Mouse (Mus musculus) heart, embryonic 11.5 days (tissue): ENCODE data around the gene Ikzf2. TPM values are rescaled to one million over a fixed set of nuclear protein-coding genes. Genes with fewer than 3 reads are reported as not detected.

ENCODE experiments used
- ATAC-seq: fragments of 200-750 bp; cut with Nextera tagmentation; replicated peaks from 2 replicates; pipeline ENCODE4 v1.8.0; 2017; ENCODE audit warnings: moderate library complexity; ENCODE audit not compliant: insufficient number of reproducible peaks, low FRiP score, low TSS enrichment
- H3K27ac ChIP-seq: fragments of 300-500 bp; sonication (generic); 2 replicates; pipeline ENCODE4 v1.5.1; 2014; ENCODE audit warnings: mild to moderate bottlenecking, low read depth, low read length
- H3K27me3 ChIP-seq: fragments of 300-500 bp; sonication (generic); 2 replicates; pipeline ENCODE4 v1.6.1; 2014; ENCODE audit warnings: mild to moderate bottlenecking, low read length, mixed read lengths; ENCODE audit not compliant: control insufficient read depth, insufficient read depth
- H3K36me3 ChIP-seq: fragments of 300-500 bp; sonication (generic); 2 replicates; pipeline ENCODE4 v1.6.1; 2014; ENCODE audit warnings: mild to moderate bottlenecking, low read length, moderate library complexity, mixed read lengths; ENCODE audit not compliant: control insufficient read depth, insufficient read depth
- H3K4me1 ChIP-seq: fragments of 300-500 bp; sonication (generic); 2 replicates; pipeline ENCODE4 v1.6.1; 2014; ENCODE audit warnings: low read length; ENCODE audit not compliant: control insufficient read depth, insufficient read depth
- H3K4me2 ChIP-seq: fragments of 300-500 bp; sonication (generic); 2 replicates; pipeline ENCODE4 v1.6.1; 2014; ENCODE audit warnings: mild to moderate bottlenecking, moderate library complexity
- H3K4me3 ChIP-seq: fragments of 300-500 bp; sonication (generic); 2 replicates; pipeline ENCODE4 v1.5.1; 2014; ENCODE audit warnings: low read depth, low read length
- H3K9ac ChIP-seq: fragments of 300-500 bp; sonication (generic); 2 replicates; pipeline ENCODE4 v1.6.1; 2014; ENCODE audit warnings: mild to moderate bottlenecking, low read depth, low read length, moderate library complexity
- H3K9me3 ChIP-seq: fragments of 300-500 bp; sonication (generic); replicated peaks from 2 replicates; pipeline ENCODE4 v1.6.1; 2016; ENCODE audit warnings: low read length; ENCODE audit not compliant: control insufficient read depth
- WGBS: fragments of 180-500 bp; shearing (Covaris S2); extraction: QIAGEN DNeasy Blood & Tissue Kit; methylation state at CpG from one replicate; pipeline ENCODE4 v1.1.7; 2014; ENCODE audit not compliant: insufficient replicate concordance; 5-methylcytosine and 5-hydroxymethylcytosine counted together
- polyA plus RNA-seq: library from polyadenylated mRNA; unstranded; fragments of >200 nt; fragmentation: Nextera tagmentation; extraction: Ambion mirVana; gene quantifications from 2 replicates; pipeline ENCODE4 v1.2.1, GENCODE M21; 2014

The Ikzf2 gene
- polyA plus RNA-seq, 1 experiment from 2014 or later, result 3.1 TPM

- Histone ChIP-seq H3K27me3 (no peaks in the 10 kb centered on the region), H3K4me2 (no peak overlapping the region), H3K4me1 (0 out of 2 replicates have a peak, but pooled peaks cover 2% of the 10 kb centered on the region), H3K9me3 (no peaks in the 10 kb centered on the region), H3K36me3 (no peaks in the 10 kb centered on the region), H3K4me3 (no peak overlapping the region), H3K9ac (no peak overlapping the region), H3K27ac (no peak overlapping the region)
- WGBS, result 46% methylated on average over 3 of the region's 3 CpGs
- ATAC-seq, result no peak
These were observed 4.8 kb downstream of the Ikzf2 start for GRCm38 (mm10) chr1:69682261-69682660.

- Histone ChIP-seq H3K4me3 (no peak overlapping the region), H3K4me2 (no peak overlapping the region), H3K9ac (no peak overlapping the region), H3K4me1 (0 out of 2 replicates have a peak, but pooled peaks cover 2% of the 10 kb centered on the region), H3K9me3 (no peaks in the 10 kb centered on the region), H3K36me3 (no peaks in the 10 kb centered on the region), H3K27me3 (no peaks in the 10 kb centered on the region), H3K27ac (no peak overlapping the region)
- ATAC-seq, result no peak
- WGBS, result 76% methylated on average over 5 of the region's 5 CpGs
These were observed 6.0 kb downstream of the Ikzf2 start for GRCm38 (mm10) chr1:69681003-69681402.

- no peak overlapping the region for H3K27ac ChIP-seq
- no peaks in the 10 kb centered on the region for H3K27me3 ChIP-seq
- no peaks in the 10 kb centered on the region for H3K9me3 ChIP-seq
- H3K4me3 ChIP-seq, result no peak overlapping the region
- H3K4me2 ChIP-seq, result no peak overlapping the region
- no peak for ATAC-seq
- H3K9ac ChIP-seq, result no peak overlapping the region
- no peaks in the 10 kb centered on the region for H3K36me3 ChIP-seq
- 73% methylated on average over 4 of the region's 4 CpGs for WGBS
- H3K4me1 ChIP-seq, result 0 out of 2 replicates have a peak, but pooled peaks cover 2% of the 10 kb centered on the region
These were observed 6.5 kb downstream of the Ikzf2 start for GRCm38 (mm10) chr1:69680501-69680900.

- no peaks in the 10 kb centered on the region for H3K36me3 ChIP-seq
- H3K27me3 ChIP-seq, result no peaks in the 10 kb centered on the region
- WGBS, result 87% methylated on average over 10 of the region's 10 CpGs
- H3K4me3 ChIP-seq, result no peak overlapping the region
- no peaks in the 10 kb centered on the region for H3K9me3 ChIP-seq
- no peak overlapping the region for H3K9ac ChIP-seq
- no peak for ATAC-seq
- no peak overlapping the region for H3K4me2 ChIP-seq
- H3K27ac ChIP-seq, result no peak overlapping the region
- no peaks in the 10 kb centered on the region for H3K4me1 ChIP-seq
These were observed 17.1 kb downstream of the Ikzf2 start for GRCm38 (mm10) chr1:69669897-69670404.

- no peaks in the 10 kb centered on the region for H3K9me3 ChIP-seq
- H3K36me3 ChIP-seq, result no peaks in the 10 kb centered on the region
- no peak overlapping the region for H3K4me2 ChIP-seq
- ATAC-seq, result no peak
- H3K27me3 ChIP-seq, result no peaks in the 10 kb centered on the region
- no peaks in the 10 kb centered on the region for H3K4me1 ChIP-seq
- 33% methylated on average over 5 of the region's 5 CpGs for WGBS
- H3K27ac ChIP-seq, result no peak overlapping the region
- H3K9ac ChIP-seq, result no peak overlapping the region
- H3K4me3 ChIP-seq, result no peak overlapping the region
These were observed 19.6 kb downstream of the Ikzf2 start for GRCm38 (mm10) chr1:69667456-69667855.

GRCm38 (mm10) chr1:69659779-69660178 is 27.3 kb downstream of the Ikzf2 start:
- Histone ChIP-seq H3K4me1 (no peaks in the 10 kb centered on the region; the same call in 1 of the 2 replicates), H3K4me2 (no peak overlapping the region), H3K9me3 (no peaks in the 10 kb centered on the region), H3K36me3 (no peaks in the 10 kb centered on the region), H3K27me3 (no peaks in the 10 kb centered on the region), H3K9ac (no peak overlapping the region), H3K27ac (no peak overlapping the region), H3K4me3 (no peak overlapping the region)
- 49% methylated on average over 2 of the region's 2 CpGs for WGBS
- no peak for ATAC-seq

GRCm38 (mm10) chr1:69658051-69658450 is 29.0 kb downstream of the Ikzf2 start:
- 40% methylated on average over 6 of the region's 6 CpGs for WGBS
- no peak for ATAC-seq
- H3K4me2 ChIP-seq, result no peak overlapping the region
- H3K9me3 ChIP-seq, result no peaks in the 10 kb centered on the region
- H3K4me3 ChIP-seq, result no peak overlapping the region
- no peaks in the 10 kb centered on the region; the same call in 1 of the 2 replicates for H3K4me1 ChIP-seq
- no peaks in the 10 kb centered on the region for H3K36me3 ChIP-seq
- no peak overlapping the region for H3K27ac ChIP-seq
- H3K9ac ChIP-seq, result no peak overlapping the region
- no peaks in the 10 kb centered on the region for H3K27me3 ChIP-seq

- Histone ChIP-seq H3K4me3 (no peak overlapping the region), H3K4me1 (no peaks in the 10 kb centered on the region; the same call in 1 of the 2 replicates), H3K9ac (no peak overlapping the region), H3K9me3 (no peaks in the 10 kb centered on the region), H3K36me3 (no peaks in the 10 kb centered on the region), H3K4me2 (peak overlapping the region; percentile 34; the same call in 1 of the 2 replicates), H3K27ac (no peak overlapping the region), H3K27me3 (no peaks in the 10 kb centered on the region)
- no peak for ATAC-seq
- WGBS, result 75% methylated on average over 3 of the region's 3 CpGs
These were observed 29.6 kb downstream of the Ikzf2 start for GRCm38 (mm10) chr1:69657455-69657854.

- no peaks in the 10 kb centered on the region; the same call in 1 of the 2 replicates for H3K4me1 ChIP-seq
- peak overlapping the region; percentile 34 for H3K4me2 ChIP-seq
These were observed 30.1 kb downstream of the Ikzf2 start for GRCm38 (mm10) chr1:69656929-69657328.

More at GRCm38 (mm10) chr1:69656929-69657328, 30.1 kb downstream of the Ikzf2 start:
- Histone ChIP-seq H3K27ac (no peak overlapping the region), H3K9me3 (no peaks in the 10 kb centered on the region), H3K27me3 (no peaks in the 10 kb centered on the region), H3K9ac (no peak overlapping the region), H3K36me3 (no peaks in the 10 kb centered on the region), H3K4me3 (0 out of 2 replicates have a peak overlapping the region, but pooled peaks have one; percentile 1)
- no peak for ATAC-seq
- 29% methylated on average over 16 of the region's 16 CpGs for WGBS
